Mouse (Mus musculus) C2C12 (cell line): ENCODE measurements around the gene Plscr1. TPM values are rescaled to one million over a fixed set of nuclear protein-coding genes. Genes with fewer than 3 reads are reported as not detected.

Experiments
- H3K27me3 ChIP-seq: one replicate; pipeline ENCODE4 v1.6.1; 2011; ENCODE audit not compliant: control insufficient read depth, insufficient read depth, insufficient read length
- H3K36me3 ChIP-seq: one replicate; pipeline ENCODE4 v1.6.1; 2011; ENCODE audit not compliant: control insufficient read depth, insufficient read depth
- H3K4me3 ChIP-seq: one replicate; pipeline ENCODE4 v1.5.1; 2011; ENCODE audit warnings: mild to moderate bottlenecking, control low read depth; ENCODE audit not compliant: poor library complexity, insufficient read depth, severe bottlenecking
- H3K79me2 ChIP-seq: one replicate; pipeline ENCODE4 v1.6.1; 2011; ENCODE audit not compliant: control insufficient read depth, insufficient read depth
- H3K79me3 ChIP-seq: one replicate; pipeline ENCODE4 v1.6.1; 2011; ENCODE audit warnings: low read depth, control low read depth
- H3ac ChIP-seq: one replicate; pipeline ENCODE3; 2011; ENCODE audit warnings: low read depth; ENCODE audit not compliant: control insufficient read depth, insufficient read length
- CEBPB ChIP-seq: IDR thresholded peaks from one replicate; pipeline ENCODE4 v1.6.1; 2011; ENCODE audit warnings: low read depth, mild to moderate bottlenecking, control low read depth, moderate library complexity
- CTCF ChIP-seq: IDR thresholded peaks from one replicate; pipeline ENCODE4 v1.5.1; 2011; ENCODE audit not compliant: control insufficient read depth, insufficient read depth, insufficient read length
- FOSL1 ChIP-seq: IDR thresholded peaks from one replicate; pipeline ENCODE4 v1.8.0; 2011; ENCODE audit warnings: mild to moderate bottlenecking, low read length; ENCODE audit not compliant: poor library complexity, insufficient read depth, severe bottlenecking
- MAX ChIP-seq: IDR thresholded peaks from one replicate; pipeline ENCODE4 v1.6.1; 2011; ENCODE audit warnings: mild to moderate bottlenecking, control low read depth
- MYOD1 ChIP-seq: IDR thresholded peaks from one replicate; pipeline ENCODE4 v1.6.1; 2011; ENCODE audit warnings: low read depth; ENCODE audit not compliant: control insufficient read depth, insufficient read length
- MYOG ChIP-seq: IDR thresholded peaks from one replicate; pipeline ENCODE4 v1.6.1; 2011; ENCODE audit not compliant: control insufficient read depth, insufficient read length; ENCODE audit errors: extremely low read depth
- USF1 ChIP-seq: IDR thresholded peaks from one replicate; pipeline ENCODE4 v1.6.1; 2011; ENCODE audit warnings: low read depth, mild to moderate bottlenecking, control low read depth, moderate library complexity
- polyA plus RNA-seq: library from polyadenylated mRNA; unstranded; fragments of >200 nt; fragmentation: generic; extraction: Trizol; gene quantifications from one replicate; pipeline ENCODE4 v1.2.1, GENCODE M21; 2012; ENCODE audit warnings: missing spikeins

Plscr1 gene
- polyA plus RNA-seq, 1 experiment = 41.1 TPM

- Histone ChIP-seq H3K27me3 (no peaks in the 10 kb centered on the region), H3K79me2 (peaks cover 2% of the 10 kb centered on the region), H3K79me3 (no peaks in the 10 kb centered on the region), H3K4me3 (no peak overlapping the region), H3ac (no peak overlapping the region), H3K36me3 (peaks cover 59% of the 10 kb centered on the region)
- no peak for TF ChIP-seq MAX
- TF ChIP-seq USF1 = no peak
- no peak for TF ChIP-seq MYOG
- TF ChIP-seq CEBPB = no peak
- TF ChIP-seq FOSL1 = no peak
- TF ChIP-seq CTCF = no peak
- TF ChIP-seq MYOD1 = no peak
These were observed 21.4 kb downstream of the Plscr1 start for GRCm38 (mm10) chr9:92270927-92271326.

DNA sequence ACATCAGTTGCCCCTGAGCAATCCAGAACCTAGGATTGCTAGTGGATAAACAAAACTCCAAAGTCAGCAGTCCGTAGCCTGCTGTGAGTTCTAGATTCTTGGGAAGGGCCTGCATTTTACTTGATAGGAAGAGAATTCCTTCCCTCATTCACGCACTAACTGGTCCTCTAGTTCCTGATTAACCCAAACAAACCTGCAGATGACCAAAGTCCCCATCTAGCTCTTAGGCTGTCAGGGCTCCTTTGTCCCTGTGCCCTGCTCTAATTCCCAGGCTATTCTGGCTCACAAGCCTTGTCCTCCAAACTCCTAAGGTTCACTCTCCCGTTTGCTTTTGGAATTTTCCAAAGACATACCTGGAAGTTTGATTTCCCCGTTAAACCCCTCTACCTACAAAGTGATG is 23.1 kb downstream of the Plscr1 start:
- H3K4me3 ChIP-seq = no peak overlapping the region

GRCm38 (mm10) chr9:92273271-92273670 is 23.7 kb downstream of the Plscr1 start:
- Histone ChIP-seq H3K79me3 (peaks cover 18% of the 10 kb centered on the region), H3K36me3 (peaks cover 41% of the 10 kb centered on the region), H3ac (no peak overlapping the region), H3K27me3 (no peaks in the 10 kb centered on the region), H3K4me3 (no peak overlapping the region), H3K79me2 (peaks cover 25% of the 10 kb centered on the region)
- no peak for TF ChIP-seq CTCF
- TF ChIP-seq CEBPB = peak; percentile 61
- TF ChIP-seq MAX = peak; percentile 72
- peak; percentile 37 for TF ChIP-seq FOSL1
- TF ChIP-seq MYOG = no peak
- peak; percentile 23 for TF ChIP-seq MYOD1
- TF ChIP-seq USF1 = peak; percentile 31

More for the DNA sequence above, 23.1 kb downstream of the Plscr1 start:
- no peaks in the 10 kb centered on the region for H3K27me3 ChIP-seq
- peaks cover 47% of the 10 kb centered on the region for H3K36me3 ChIP-seq
- no peak overlapping the region for H3ac ChIP-seq
- TF ChIP-seq FOSL1 (no peak), MYOG (no peak), USF1 (no peak), MAX (no peak), CEBPB (no peak), MYOD1 (no peak), CTCF (no peak)
- H3K79me3 ChIP-seq = peaks cover 13% of the 10 kb centered on the region
- H3K79me2 ChIP-seq = peaks cover 19% of the 10 kb centered on the region

GRCm38 (mm10) chr9:92273956-92274762 is 24.6 kb downstream of the Plscr1 start:
- no peak overlapping the region for H3K4me3 ChIP-seq
- H3K27me3 ChIP-seq = no peaks in the 10 kb centered on the region
- peaks cover 34% of the 10 kb centered on the region for H3K79me2 ChIP-seq
- H3ac ChIP-seq = no peak overlapping the region
- H3K79me3 ChIP-seq = peaks cover 27% of the 10 kb centered on the region
- TF ChIP-seq FOSL1 (no peak), MYOD1 (peak; percentile 13), MYOG (no peak), USF1 (peak; percentile 39), CEBPB (no peak), CTCF (no peak), MAX (no peak)
- peaks cover 32% of the 10 kb centered on the region for H3K36me3 ChIP-seq

GRCm38 (mm10) chr9:92275486-92276207 is 26.1 kb downstream of the Plscr1 start, which contains the start of gene Plscr2:
Plscr2 (plus strand) TSS chr9:92275602.
- peak within 1 kb of the TSS; percentile 44 for H3ac ChIP-seq
- peaks cover 40% of the 10 kb centered on the region for H3K79me3 ChIP-seq
- no peaks in the 10 kb centered on the region for H3K27me3 ChIP-seq
- no peak for TF ChIP-seq MAX
- no peak for TF ChIP-seq CEBPB
- no peak for TF ChIP-seq USF1
- no peak for TF ChIP-seq MYOG
- peaks cover 18% of the 10 kb centered on the region for H3K36me3 ChIP-seq
- peak within 1 kb of the TSS; percentile 29 for H3K4me3 ChIP-seq
- H3K79me2 ChIP-seq = peaks cover 49% of the 10 kb centered on the region

DNA sequence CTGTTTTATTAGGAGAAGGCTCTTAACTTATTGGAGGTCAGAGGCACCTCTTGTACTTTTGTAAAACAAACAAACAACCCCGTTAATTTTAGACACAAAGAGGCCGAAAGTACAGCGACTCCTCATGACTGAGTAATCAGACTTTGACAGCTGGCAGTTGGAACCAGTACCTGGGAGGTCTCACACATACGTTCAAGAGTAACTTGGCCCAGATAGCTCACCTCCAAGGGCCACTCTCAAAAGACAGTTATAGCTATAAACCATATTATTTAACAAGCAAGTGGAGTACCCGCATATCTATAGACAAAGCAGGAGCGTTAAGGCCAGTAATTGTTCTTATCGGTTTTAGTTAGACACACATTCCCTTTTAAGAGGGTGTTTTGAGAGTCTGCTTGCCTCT is 26.8 kb downstream of the Plscr1 start:
- Histone ChIP-seq H3K27me3 (no peaks in the 10 kb centered on the region), H3K79me2 (peaks cover 56% of the 10 kb centered on the region), H3K4me3 (peak overlapping the region; percentile 29), H3K36me3 (peaks cover 11% of the 10 kb centered on the region), H3ac (no peak overlapping the region), H3K79me3 (peaks cover 46% of the 10 kb centered on the region)
- no peak for TF ChIP-seq USF1
- TF ChIP-seq MYOD1 = no peak
- no peak for TF ChIP-seq CEBPB
- TF ChIP-seq MYOG = no peak
- no peak for TF ChIP-seq FOSL1
- no peak for TF ChIP-seq CTCF
- TF ChIP-seq MAX = no peak
